Mouse (Mus musculus): ENCODE results near the gene Kalrn. TPM values are rescaled to one million over a fixed set of nuclear protein-coding genes. Genes with fewer than 3 reads are reported as not detected.

Kalrn gene
- polyA plus RNA-seq, 1 experiment from 2014 or later = 16.8 TPM

GRCm38 (mm10) chr16:34078732-34079131 lies 494.6 kb downstream of the Kalrn start:
- Histone ChIP-seq H3K4me3 (ENCODE audit: low read depth, low read length) (no peak overlapping the region), H3K27me3 (ENCODE audit: control insufficient read depth, insufficient read depth, low read length) (no peaks in the 10 kb centered on the region), H3K4me2 (no peak overlapping the region), H3K4me1 (ENCODE audit: control insufficient read depth, insufficient read depth, low read length) (peaks cover 6% of the 10 kb centered on the region), H3K27ac (ENCODE audit: low read depth, low read length) (no peak overlapping the region), H3K36me3 (ENCODE audit: control insufficient read depth, insufficient read depth, low read length) (no peaks in the 10 kb centered on the region; the same call in 1 of the 2 replicates), H3K9me3 (ENCODE audit: control insufficient read depth, low read length) (no peaks in the 10 kb centered on the region), H3K9ac (ENCODE audit: low read length) (no peak overlapping the region)
- DNase-seq (ENCODE audit: low spot score, missing footprints) (no peak), ATAC-seq (ENCODE audit: low FRiP score) (no peak)
- WGBS = 97% methylated on average over 2 of the region's 2 CpGs

GRCm38 (mm10) chr16:34076101-34076500 lies 497.2 kb downstream of the Kalrn start:
- Histone ChIP-seq H3K4me2 (no peak overlapping the region), H3K4me3 (ENCODE audit: low read depth, low read length) (no peak overlapping the region), H3K36me3 (ENCODE audit: control insufficient read depth, insufficient read depth, low read length) (no peaks in the 10 kb centered on the region), H3K9ac (ENCODE audit: low read length) (no peak overlapping the region), H3K27me3 (ENCODE audit: control insufficient read depth, insufficient read depth, low read length) (no peaks in the 10 kb centered on the region), H3K9me3 (ENCODE audit: control insufficient read depth, low read length) (no peaks in the 10 kb centered on the region), H3K27ac (ENCODE audit: low read depth, low read length) (no peak overlapping the region), H3K4me1 (ENCODE audit: control insufficient read depth, insufficient read depth, low read length) (no peaks in the 10 kb centered on the region)
- DNase-seq (ENCODE audit: low spot score, missing footprints) = no peak
- ATAC-seq (ENCODE audit: low FRiP score) = no peak
- 82% methylated on average over 3 of the region's 3 CpGs for WGBS

GRCm38 (mm10) chr16:34073930-34074329 lies 499.4 kb downstream of the Kalrn start:
- no peaks in the 10 kb centered on the region for H3K27me3 ChIP-seq (ENCODE audit: control insufficient read depth, insufficient read depth, low read length)
- H3K36me3 ChIP-seq (ENCODE audit: control insufficient read depth, insufficient read depth, low read length) = no peaks in the 10 kb centered on the region
- peak; percentile 35 for DNase-seq (ENCODE audit: low spot score, missing footprints)
- 91% methylated on average over 4 of the region's 4 CpGs for WGBS
- H3K4me3 ChIP-seq (ENCODE audit: low read depth, low read length) = no peak overlapping the region
- no peak overlapping the region for H3K27ac ChIP-seq (ENCODE audit: low read depth, low read length)
- H3K4me1 ChIP-seq (ENCODE audit: control insufficient read depth, insufficient read depth, low read length) = no peaks in the 10 kb centered on the region
- no peak for ATAC-seq (ENCODE audit: low FRiP score)
- no peaks in the 10 kb centered on the region for H3K9me3 ChIP-seq (ENCODE audit: control insufficient read depth, low read length)
- H3K4me2 ChIP-seq = no peak overlapping the region
- H3K9ac ChIP-seq (ENCODE audit: low read length) = no peak overlapping the region

DNA sequence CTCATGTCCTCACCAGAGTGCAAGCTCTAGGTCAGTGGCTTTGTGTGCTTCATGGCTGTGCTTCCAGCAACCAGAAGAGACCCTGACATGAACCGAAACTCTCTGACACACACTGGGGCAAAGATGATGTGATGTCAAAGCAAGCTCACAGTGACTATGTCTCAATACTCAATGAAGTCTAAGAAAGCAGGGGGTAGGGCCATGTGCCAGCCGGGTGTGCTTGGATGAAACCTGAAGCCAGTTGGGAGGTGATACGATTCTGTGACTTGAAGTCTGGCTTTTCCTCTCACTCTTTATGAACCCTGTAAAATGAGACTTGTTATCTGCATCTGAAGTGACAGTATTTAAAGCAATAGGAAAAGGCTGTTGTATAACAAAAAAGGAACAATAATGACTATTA lies 501.2 kb downstream of the Kalrn start:
- WGBS = 85% methylated on average over 3 of the region's 3 CpGs
- Histone ChIP-seq H3K4me1 (ENCODE audit: control insufficient read depth, insufficient read depth, low read length) (no peaks in the 10 kb centered on the region), H3K27ac (ENCODE audit: low read depth, low read length) (no peak overlapping the region), H3K36me3 (ENCODE audit: control insufficient read depth, insufficient read depth, low read length) (no peaks in the 10 kb centered on the region), H3K27me3 (ENCODE audit: control insufficient read depth, insufficient read depth, low read length) (no peaks in the 10 kb centered on the region), H3K9me3 (ENCODE audit: control insufficient read depth, low read length) (no peaks in the 10 kb centered on the region), H3K4me3 (ENCODE audit: low read depth, low read length) (no peak overlapping the region), H3K9ac (ENCODE audit: low read length) (no peak overlapping the region), H3K4me2 (no peak overlapping the region)
- ATAC-seq (ENCODE audit: low FRiP score) (no peak), DNase-seq (ENCODE audit: low spot score, missing footprints) (peak; percentile 61)

DNA sequence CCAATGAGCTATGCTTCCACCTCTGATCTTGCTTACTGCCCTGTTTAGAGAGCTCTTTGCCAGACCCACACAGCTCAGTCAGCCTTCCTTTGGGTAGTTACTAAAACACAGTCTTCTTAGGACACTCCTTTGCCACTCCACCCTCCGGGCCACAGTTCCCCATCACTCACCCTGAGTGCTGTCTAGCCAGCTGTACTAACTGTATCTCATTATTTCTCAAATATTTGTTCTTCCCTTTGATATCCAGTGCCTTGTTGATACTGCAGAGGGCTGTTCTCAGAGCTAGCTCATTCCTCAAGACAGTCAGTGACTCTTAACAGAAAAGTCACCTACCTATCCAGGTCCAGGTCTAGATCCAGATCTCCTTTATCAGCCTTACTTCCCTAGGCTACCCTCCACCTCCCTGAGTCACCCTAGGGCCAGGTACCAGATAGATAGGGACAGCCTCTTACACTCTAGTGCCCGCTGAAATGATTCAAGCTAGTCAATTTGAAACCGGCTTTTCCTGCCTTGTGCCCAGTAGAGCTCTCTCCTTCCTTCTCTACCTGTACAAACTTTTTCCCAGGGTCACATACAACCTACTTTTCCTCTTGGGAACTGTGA lies 502.0 kb downstream of the Kalrn start:
- Histone ChIP-seq H3K4me3 (ENCODE audit: low read depth, low read length) (no peak overlapping the region), H3K36me3 (ENCODE audit: control insufficient read depth, insufficient read depth, low read length) (no peaks in the 10 kb centered on the region), H3K9ac (ENCODE audit: low read length) (no peak overlapping the region), H3K27ac (ENCODE audit: low read depth, low read length) (no peak overlapping the region), H3K9me3 (ENCODE audit: control insufficient read depth, low read length) (no peaks in the 10 kb centered on the region), H3K4me2 (no peak overlapping the region), H3K27me3 (ENCODE audit: control insufficient read depth, insufficient read depth, low read length) (no peaks in the 10 kb centered on the region), H3K4me1 (ENCODE audit: control insufficient read depth, insufficient read depth, low read length) (no peaks in the 10 kb centered on the region)
- 96% methylated on average over 3 of the region's 3 CpGs for WGBS
- no peak for ATAC-seq (ENCODE audit: low FRiP score)
- DNase-seq (ENCODE audit: low spot score, missing footprints) = no peak

DNA sequence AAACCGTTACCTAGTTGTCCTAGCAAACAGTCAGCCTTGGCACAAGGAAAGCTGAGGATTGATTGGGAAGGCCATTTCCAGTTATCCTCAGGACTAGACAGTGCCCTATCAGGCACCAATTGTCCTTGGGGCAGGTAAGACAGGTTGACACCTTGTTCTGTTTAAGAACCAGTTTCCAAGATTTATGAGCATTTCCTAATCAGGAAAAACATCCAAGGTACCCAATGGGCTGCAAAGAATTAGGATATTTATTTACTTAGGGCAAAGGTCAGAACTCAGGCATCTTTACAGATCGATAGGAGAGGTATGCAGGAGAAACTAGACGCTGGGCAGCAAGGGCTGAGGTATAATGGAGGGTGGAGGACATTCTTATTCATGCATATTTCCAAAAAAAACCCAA lies 503.9 kb downstream of the Kalrn start:
- H3K4me3 ChIP-seq (ENCODE audit: low read depth, low read length) = no peak overlapping the region
- 76% methylated on average over 3 of the region's 3 CpGs for WGBS
- DNase-seq (ENCODE audit: low spot score, missing footprints) = no peak
- no peak for ATAC-seq (ENCODE audit: low FRiP score)
- H3K4me1 ChIP-seq (ENCODE audit: control insufficient read depth, insufficient read depth, low read length) = no peaks in the 10 kb centered on the region
- H3K36me3 ChIP-seq (ENCODE audit: control insufficient read depth, insufficient read depth, low read length) = no peaks in the 10 kb centered on the region
- H3K27ac ChIP-seq (ENCODE audit: low read depth, low read length) = no peak overlapping the region
- no peaks in the 10 kb centered on the region for H3K9me3 ChIP-seq (ENCODE audit: control insufficient read depth, low read length)
- no peak overlapping the region for H3K4me2 ChIP-seq
- H3K9ac ChIP-seq (ENCODE audit: low read length) = no peak overlapping the region
- no peaks in the 10 kb centered on the region for H3K27me3 ChIP-seq (ENCODE audit: control insufficient read depth, insufficient read depth, low read length)

- DNase-seq (ENCODE audit: low spot score, missing footprints) (no peak), ATAC-seq (ENCODE audit: low FRiP score) (no peak)
- Histone ChIP-seq H3K27ac (ENCODE audit: low read depth, low read length) (no peak overlapping the region), H3K36me3 (ENCODE audit: control insufficient read depth, insufficient read depth, low read length) (no peaks in the 10 kb centered on the region), H3K27me3 (ENCODE audit: control insufficient read depth, insufficient read depth, low read length) (no peaks in the 10 kb centered on the region), H3K4me1 (ENCODE audit: control insufficient read depth, insufficient read depth, low read length) (no peaks in the 10 kb centered on the region), H3K9me3 (ENCODE audit: control insufficient read depth, low read length) (no peaks in the 10 kb centered on the region), H3K4me2 (no peak overlapping the region), H3K4me3 (ENCODE audit: low read depth, low read length) (no peak overlapping the region), H3K9ac (ENCODE audit: low read length) (no peak overlapping the region)
These were observed 506.4 kb downstream of the Kalrn start for GRCm38 (mm10) chr16:34066922-34067321.

GRCm38 (mm10) chr16:34066376-34066775 lies 507.0 kb downstream of the Kalrn start:
- Histone ChIP-seq H3K36me3 (ENCODE audit: control insufficient read depth, insufficient read depth, low read length) (no peaks in the 10 kb centered on the region), H3K27ac (ENCODE audit: low read depth, low read length) (no peak overlapping the region), H3K4me3 (ENCODE audit: low read depth, low read length) (no peak overlapping the region), H3K9ac (ENCODE audit: low read length) (no peak overlapping the region), H3K27me3 (ENCODE audit: control insufficient read depth, insufficient read depth, low read length) (no peaks in the 10 kb centered on the region), H3K4me1 (ENCODE audit: control insufficient read depth, insufficient read depth, low read length) (no peaks in the 10 kb centered on the region), H3K4me2 (no peak overlapping the region), H3K9me3 (ENCODE audit: control insufficient read depth, low read length) (no peaks in the 10 kb centered on the region)
- ATAC-seq (ENCODE audit: low FRiP score) (no peak), DNase-seq (ENCODE audit: low spot score, missing footprints) (no peak)
- WGBS = 93% methylated on average over 4 of the region's 4 CpGs

DNA sequence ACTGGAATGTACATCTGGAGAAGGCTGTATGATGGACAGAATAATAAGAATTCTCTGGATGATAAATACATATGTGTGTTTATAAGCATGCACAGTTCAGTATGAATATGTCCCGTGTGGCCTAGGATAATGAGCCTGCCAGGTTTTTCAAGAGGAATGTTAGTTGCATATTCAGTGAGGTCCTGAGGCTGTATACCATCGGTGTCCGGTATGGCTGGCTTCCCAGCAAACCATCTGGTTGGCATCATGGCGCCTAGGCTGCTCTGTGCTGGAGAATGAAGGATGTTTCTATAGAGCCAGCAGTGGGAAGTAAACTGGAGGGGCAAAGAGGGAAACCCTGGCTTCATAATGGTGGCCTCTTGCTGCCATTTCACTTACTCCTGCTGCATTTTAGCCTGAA lies 510.0 kb downstream of the Kalrn start:
- no peak for DNase-seq (ENCODE audit: low spot score, missing footprints)
- WGBS = 90% methylated on average over 4 of the region's 4 CpGs
- H3K36me3 ChIP-seq (ENCODE audit: control insufficient read depth, insufficient read depth, low read length) = no peaks in the 10 kb centered on the region
- no peak overlapping the region for H3K9ac ChIP-seq (ENCODE audit: low read length)
- H3K27me3 ChIP-seq (ENCODE audit: control insufficient read depth, insufficient read depth, low read length) = no peaks in the 10 kb centered on the region
- H3K9me3 ChIP-seq (ENCODE audit: control insufficient read depth, low read length) = no peaks in the 10 kb centered on the region
- H3K4me3 ChIP-seq (ENCODE audit: low read depth, low read length) = no peak overlapping the region
- no peak for ATAC-seq (ENCODE audit: low FRiP score)
- no peak overlapping the region for H3K27ac ChIP-seq (ENCODE audit: low read depth, low read length)
- no peak overlapping the region for H3K4me2 ChIP-seq
- no peaks in the 10 kb centered on the region for H3K4me1 ChIP-seq (ENCODE audit: control insufficient read depth, insufficient read depth, low read length)

All from midbrain, embryonic 11.5 days (tissue).